Mouse (Mus musculus) testis, adult 2 months (tissue): ENCODE measurements around the gene Tmem269.

Experiments
- CTCF ChIP-seq: fragments of 200-500 bp; IDR thresholded peaks from 2 replicates; pipeline ENCODE4 v1.5.1; 2012; ENCODE audit warnings: low read depth, mild to moderate bottlenecking, inconsistent platforms, low read length, moderate library complexity; ENCODE audit not compliant: control insufficient read depth, insufficient read depth, insufficient replicate concordance
- POLR2A ChIP-seq: fragments of 200-500 bp; IDR thresholded peaks from 2 replicates; pipeline ENCODE4 v1.6.1; 2012; ENCODE audit warnings: low read depth, mild to moderate bottlenecking, inconsistent platforms, low read length, moderate library complexity; ENCODE audit not compliant: control insufficient read depth

- TF ChIP-seq CTCF (no peak), POLR2A (no peak)
Measured at GRCm38 (mm10) chr4:119259344-119260254, 41.6 kb upstream of the Tmem269 start.
